Mouse (Mus musculus) layer of hippocampus, postnatal 10 days (tissue): ENCODE measurements around the gene Avl9. TPM values are rescaled to one million over a fixed set of nuclear protein-coding genes. Genes with fewer than 3 reads are reported as not detected.

ENCODE experiments used
- DNase-seq, 2 experiments: peaks; one replicate each; pipeline ENCODE4 v3.0.0; 2021; ENCODE audit warnings: low spot score in 2 of 2
- total RNA-seq, 2 experiments: library from RNA; stranded (reverse); gene quantifications; 2 replicates each; pipeline ENCODE4 v1.2.3; 2021

Gene Avl9
- total RNA-seq, 2 experiments from 2014 or later, result 36.7 to 39.0 TPM

GRCm38 (mm10) chr6:56789336-56789735 lies 74.6 kb downstream of the Avl9 start:
- DNase-seq, result no peak

DNA sequence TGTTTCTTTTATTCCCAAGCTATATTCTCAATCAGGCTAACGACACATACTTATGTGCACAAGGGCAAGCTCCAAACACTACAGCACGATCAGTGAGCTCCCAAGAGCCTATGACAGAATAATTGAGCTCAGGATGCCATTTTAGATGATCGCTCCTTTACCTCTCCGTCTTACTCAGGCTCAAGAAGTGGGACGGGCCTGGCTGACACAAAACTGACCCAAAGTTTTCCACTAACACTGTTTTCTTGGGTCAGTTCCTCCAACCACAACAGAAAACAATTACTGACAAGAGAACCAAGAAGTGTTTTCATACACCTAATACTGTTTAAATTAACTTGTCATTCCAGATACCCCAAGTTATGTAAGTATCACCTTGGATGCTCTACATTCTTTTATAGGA lies 80.1 kb downstream of the Avl9 start:
- DNase-seq, result no peak

GRCm38 (mm10) chr6:56796232-56796631 lies 81.5 kb downstream of the Avl9 start:
- no peak for DNase-seq

DNA sequence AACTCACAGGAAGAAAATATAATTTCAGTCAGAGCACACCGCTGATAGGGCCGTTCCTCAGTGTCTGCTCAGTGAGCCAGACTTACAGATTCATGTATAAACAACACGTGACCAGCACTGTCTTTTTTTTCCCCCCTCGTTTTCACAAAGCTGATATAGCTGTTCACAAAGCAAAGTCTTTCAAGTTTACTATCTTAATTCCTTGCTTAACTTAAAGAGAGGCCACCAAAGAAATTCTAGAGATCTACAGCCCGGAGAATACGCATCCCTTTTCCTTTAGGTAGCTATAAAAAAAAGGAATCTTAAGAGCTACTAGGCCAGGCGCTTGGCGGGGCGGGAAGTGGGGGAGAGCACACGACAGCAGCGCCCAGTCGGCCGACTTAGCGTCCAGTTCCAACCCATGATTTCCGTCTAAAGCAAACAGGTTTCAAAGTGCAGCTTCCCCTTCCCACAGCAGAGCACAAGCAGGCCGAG lies 82.0 kb downstream of the Avl9 start:
- peak in 1 of 2 experiments; percentile 28 for DNase-seq

GRCm38 (mm10) chr6:56797311-56798151 lies 82.8 kb downstream of the Avl9 start, which contains the start of gene Kbtbd2:
Gene Kbtbd2, minus strand, starts transcription at chr6:56797813.
- peak; percentile 93 to 95 for DNase-seq

GRCm38 (mm10) chr6:56798152-56798465 lies 83.4 kb downstream of the Avl9 start:
- DNase-seq, result no peak

DNA sequence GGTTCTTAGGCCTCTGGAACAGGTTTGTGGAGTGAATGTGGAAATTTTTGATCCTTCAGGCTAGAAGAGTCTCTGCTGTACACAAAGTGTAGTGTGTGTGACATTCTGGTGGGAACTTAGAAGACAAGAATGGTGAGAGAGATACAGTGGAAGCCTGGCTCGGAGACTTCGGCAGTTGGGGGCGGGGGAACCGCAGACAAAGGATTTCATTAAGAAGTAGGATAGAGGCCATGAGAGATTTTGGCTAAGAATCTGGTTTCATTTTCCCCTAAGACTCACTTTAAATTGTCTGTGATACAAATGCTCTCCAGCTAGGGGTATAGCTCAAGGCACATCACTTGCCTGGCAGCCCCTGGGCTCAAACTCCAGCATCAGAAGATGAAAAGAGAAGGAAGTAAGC lies 90.3 kb downstream of the Avl9 start:
- DNase-seq, result no peak

DNA sequence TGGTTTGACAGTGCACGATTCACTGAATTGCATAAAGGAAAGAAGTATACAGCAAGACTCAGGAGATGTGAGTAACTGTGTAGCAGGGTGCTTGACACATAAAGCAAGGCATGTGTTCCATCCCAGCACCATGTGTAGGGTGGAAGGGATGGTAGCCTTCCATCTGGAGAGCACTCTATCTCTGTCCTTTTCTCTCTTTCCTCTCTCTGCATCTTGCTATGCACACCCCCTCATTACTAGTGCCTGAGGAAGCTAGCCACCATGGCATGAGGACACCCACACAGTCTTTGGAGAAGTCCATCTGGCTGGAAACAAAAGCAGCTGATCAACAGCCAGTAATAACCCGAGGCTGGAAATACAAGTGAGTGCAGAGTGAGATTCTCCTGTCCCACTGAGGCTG lies 91.5 kb downstream of the Avl9 start:
- no peak for DNase-seq

DNA sequence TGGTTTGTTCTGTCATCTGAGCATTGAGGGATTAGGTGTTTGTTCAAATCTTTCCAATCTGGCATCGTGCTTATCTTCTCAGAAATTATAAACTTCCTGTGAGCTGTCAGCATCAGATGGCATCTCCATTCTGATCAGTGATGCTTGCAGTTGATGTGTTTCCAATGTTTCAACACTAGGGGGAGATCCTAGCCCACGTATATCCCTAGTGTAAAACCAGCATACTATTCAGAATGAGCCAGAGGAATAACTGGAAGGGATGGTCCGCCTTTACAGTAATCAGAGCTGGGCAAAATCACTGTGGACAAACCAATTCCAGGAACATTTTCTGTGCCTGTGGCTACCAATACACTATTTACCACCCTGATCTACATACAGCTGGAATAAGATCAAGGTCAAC lies 94.0 kb downstream of the Avl9 start:
- DNase-seq, result peak; percentile 37 to 62

Other genes starting within 250 kb of the Avl9 start
- gene Pde1c, start 145.8 kb upstream of the Avl9 start, total RNA-seq, result 1 to 10 TPM; 4.5 to 4.6 TPM
- gene Lsm5, start 10.2 kb upstream of the Avl9 start, total RNA-seq, result 10 to 100 TPM; 31.2 to 33.3 TPM
- gene Kbtbd2, start 82.9 kb downstream of the Avl9 start, total RNA-seq, result 10 to 100 TPM; 37.8 to 40.0 TPM
- 10 to 100 TPM; 39.0 to 40.2 TPM for gene Fkbp9, start 117.2 kb downstream of the Avl9 start, total RNA-seq
- 10 to 100 TPM; 50.0 to 51.5 TPM for gene Nt5c3, start 209.0 kb downstream of the Avl9 start, total RNA-seq
- under 1 TPM; 0.23 to 0.36 TPM for gene Vmn1r4, start 209.1 kb downstream of the Avl9 start, total RNA-seq